Mouse (Mus musculus): ENCODE measurements around the gene Ttll9. TPM values are rescaled to one million over a fixed set of nuclear protein-coding genes. Genes with fewer than 3 reads are reported as not detected.

The Ttll9 gene
- total RNA-seq, 2 experiments from 2014 or later, result 2.3 to 2.9 TPM

GRCm38 (mm10) chr2:153019355-153019754 lies 57.1 kb downstream of the Ttll9 start:
- TF ChIP-seq CTCF (IDR thresholded peaks at IDR 0.05), result no peak
- DNase-seq (ENCODE audit: extremely low spot score in 1 of 2, low spot score in 2 of 2), result no peak
- no peak overlapping the region for H3K27ac ChIP-seq
- no peak overlapping the region for H3K4me3 ChIP-seq
- intact Hi-C loops (cut with DNase I), result loop anchor here (5.0 kb wide), 1 partner anchor 72 kb away; no protein-coding TSS in a partner anchor

- intact Hi-C loops (cut with DNase I), result no loop called here
- no peak for DNase-seq (ENCODE audit: extremely low spot score in 1 of 2, low spot score in 2 of 2)
Observed at GRCm38 (mm10) chr2:153021163-153021562, 58.9 kb downstream of the Ttll9 start.

GRCm38 (mm10) chr2:153022855-153023254 lies 60.6 kb downstream of the Ttll9 start:
- Histone ChIP-seq H3K27ac (no peak overlapping the region), H3K4me3 (no peak overlapping the region)
- TF ChIP-seq CTCF (IDR thresholded peaks at IDR 0.05), result no peak
- intact Hi-C loops (cut with DNase I), result no loop called here
- no peak for DNase-seq (ENCODE audit: extremely low spot score in 1 of 2, low spot score in 2 of 2)

More at GRCm38 (mm10) chr2:153021163-153021562, 58.9 kb downstream of the Ttll9 start:
- no peak overlapping the region for H3K27ac ChIP-seq
- no peak overlapping the region for H3K4me3 ChIP-seq
- no peak for TF ChIP-seq CTCF (IDR thresholded peaks at IDR 0.05)

- intact Hi-C loops (cut with DNase I), result no loop called here
- TF ChIP-seq CTCF (IDR thresholded peaks at IDR 0.05), result no peak
- H3K4me3 ChIP-seq, result no peak overlapping the region
- DNase-seq (ENCODE audit: extremely low spot score in 1 of 2, low spot score in 2 of 2), result no peak
- no peak overlapping the region for H3K27ac ChIP-seq
Observed at GRCm38 (mm10) chr2:153026052-153026451, 63.8 kb downstream of the Ttll9 start.

- no peak for TF ChIP-seq CTCF (IDR thresholded peaks at IDR 0.05)
- intact Hi-C loops (cut with DNase I), result no loop called here
- no peak overlapping the region for H3K4me3 ChIP-seq
- DNase-seq (ENCODE audit: extremely low spot score in 1 of 2, low spot score in 2 of 2), result no peak
- H3K27ac ChIP-seq, result no peak overlapping the region
Observed at GRCm38 (mm10) chr2:153027501-153027900, 65.2 kb downstream of the Ttll9 start.

GRCm38 (mm10) chr2:153030422-153030821 lies 68.1 kb downstream of the Ttll9 start:
- TF ChIP-seq CTCF (IDR thresholded peaks at IDR 0.05), result no peak
- DNase-seq (ENCODE audit: extremely low spot score in 1 of 2, low spot score in 2 of 2), result no peak
- no peak overlapping the region for H3K27ac ChIP-seq
- intact Hi-C loops (cut with DNase I), result no loop called here
- H3K4me3 ChIP-seq, result no peak overlapping the region

GRCm38 (mm10) chr2:153031126-153032082 lies 69.1 kb downstream of the Ttll9 start, which contains the start of gene Xkr7:
TSS of gene Xkr7 (plus strand) at chr2:153031852.
- Histone ChIP-seq H3K4me3 (peak within 1 kb of the TSS; percentile 49), H3K27ac (peak within 1 kb of the TSS; percentile 69)
- peak; percentile 38 to 50 for DNase-seq (ENCODE audit: extremely low spot score in 1 of 2, low spot score in 2 of 2)
- no peak for TF ChIP-seq CTCF (IDR thresholded peaks at IDR 0.05)
- intact Hi-C loops (cut with DNase I), result no loop called here

GRCm38 (mm10) chr2:153032083-153032842 lies 70.0 kb downstream of the Ttll9 start:
- H3K27ac ChIP-seq, result peak overlapping the region; percentile 54
- TF ChIP-seq CTCF (IDR thresholded peaks at IDR 0.05), result no peak
- intact Hi-C loops (cut with DNase I), result no loop called here

GRCm38 (mm10) chr2:153032973-153033372 lies 70.7 kb downstream of the Ttll9 start:
- Histone ChIP-seq H3K27ac (0 out of 2 replicates have a peak overlapping the region, but pooled peaks have one; percentile 7), H3K4me3 (peak overlapping the region; percentile 49)
- no peak for DNase-seq (ENCODE audit: extremely low spot score in 1 of 2, low spot score in 2 of 2)
- no peak for TF ChIP-seq CTCF (IDR thresholded peaks at IDR 0.05)
- intact Hi-C loops (cut with DNase I), result no loop called here

More at GRCm38 (mm10) chr2:153032083-153032842, 70.0 kb downstream of the Ttll9 start:
- DNase-seq (ENCODE audit: extremely low spot score in 1 of 2, low spot score in 2 of 2), result peak; percentile 37 to 44
- H3K4me3 ChIP-seq, result peak overlapping the region; percentile 49

- intact Hi-C loops (cut with DNase I), result no loop called here
Observed at GRCm38 (mm10) chr2:153033545-153034230, 71.4 kb downstream of the Ttll9 start.

GRCm38 (mm10) chr2:153036690-153037089 lies 74.4 kb downstream of the Ttll9 start:
- intact Hi-C loops (cut with DNase I), result no loop called here
- no peak for DNase-seq (ENCODE audit: extremely low spot score in 1 of 2, low spot score in 2 of 2)
- H3K4me3 ChIP-seq, result no peak overlapping the region
- no peak for TF ChIP-seq CTCF (IDR thresholded peaks at IDR 0.05)
- H3K27ac ChIP-seq, result no peak overlapping the region

More at GRCm38 (mm10) chr2:153033545-153034230, 71.4 kb downstream of the Ttll9 start:
- TF ChIP-seq CTCF (IDR thresholded peaks at IDR 0.05), result no peak
- Histone ChIP-seq H3K27ac (no peak overlapping the region), H3K4me3 (peak overlapping the region; percentile 49)
- DNase-seq (ENCODE audit: extremely low spot score in 1 of 2, low spot score in 2 of 2), result no peak
